Mouse (Mus musculus) ES-Bruce4 (cell line): ENCODE measurements around the gene Klf4.

Source experiments
- CTCF ChIP-seq: IDR thresholded peaks from one replicate; pipeline ENCODE4 v1.8.1; 2011; ENCODE audit warnings: low read depth, low read length
- POLR2A ChIP-seq: IDR thresholded peaks from one replicate; pipeline ENCODE4 v1.8.1; 2011; ENCODE audit warnings: low read length; ENCODE audit not compliant: insufficient read depth

GRCm38 (mm10) chr4:55478333-55478732, 53.9 kb downstream of the Klf4 start:
- TF ChIP-seq POLR2A (no peak), CTCF (no peak)
